Mouse (Mus musculus) cerebellum, adult 2 months (tissue): ENCODE measurements at regions not wholly inside any gene's neighbourhood (a gene's known extent, or its start where the extent isn't known, plus 50 kb on each side); places are given as distances from the start of the nearest gene placed in this dataset.

Source experiments
- DNase-seq, 2 experiments: peaks; one replicate each; pipeline ENCODE4 v3.0.0; 2021
- H3K27ac ChIP-seq: fragments of 200-500 bp; 2 replicates; pipeline ENCODE4 v1.5.1; 2012; ENCODE audit warnings: low read length, control low read depth, inconsistent platforms; ENCODE audit not compliant: insufficient read depth
- H3K27me3 ChIP-seq: fragments of 200-500 bp; 2 replicates; pipeline ENCODE4 v1.6.1; 2012; ENCODE audit warnings: inconsistent platforms, mild to moderate bottlenecking, low read length, moderate library complexity; ENCODE audit not compliant: control insufficient read depth, insufficient read depth
- H3K4me1 ChIP-seq: fragments of 200-500 bp; 2 replicates; pipeline ENCODE4 v1.6.1; 2011; ENCODE audit warnings: low read length; ENCODE audit not compliant: control insufficient read depth, insufficient read depth
- H3K4me3 ChIP-seq: fragments of 200-500 bp; replicated peaks from 2 replicates; pipeline ENCODE3; 2011; ENCODE audit warnings: mild to moderate bottlenecking, low read depth, low read length, control low read depth; ENCODE audit not compliant: insufficient read depth
- CTCF ChIP-seq: fragments of 200-500 bp; IDR thresholded peaks from 2 replicates; pipeline ENCODE4 v1.5.1; 2011; ENCODE audit warnings: low read depth, mild to moderate bottlenecking, control low read depth, low read length, moderate library complexity, borderline replicate concordance; ENCODE audit not compliant: insufficient read depth
- POLR2A ChIP-seq: fragments of 200-500 bp; IDR thresholded peaks from 2 replicates; pipeline ENCODE4 v1.6.1; 2011; ENCODE audit warnings: low read length, control low read depth, borderline replicate concordance; ENCODE audit not compliant: insufficient read depth
- WGBS: fragments of 180-500 bp; shearing (Covaris S2); methylation state at CpG from one replicate; pipeline ENCODE4 v1.1.7; 2018; 5-methylcytosine and 5-hydroxymethylcytosine counted together

- WGBS = 89% methylated on average over 3 of the region's 3 CpGs
- H3K4me3 ChIP-seq = no peak overlapping the region
- no peaks in the 10 kb centered on the region for H3K4me1 ChIP-seq
- H3K27ac ChIP-seq = no peak overlapping the region
- no peaks in the 10 kb centered on the region for H3K27me3 ChIP-seq
- DNase-seq = no peak
- TF ChIP-seq POLR2A = no peak
- no peak for TF ChIP-seq CTCF
Measured at GRCm38 (mm10) chr1:83859732-83860424, 451.9 kb upstream of the Sphkap start.

GRCm38 (mm10) chr1:83853996-83854395 is 446.0 kb upstream of the Sphkap start:
- 92% methylated on average over 5 of the region's 5 CpGs for WGBS
- TF ChIP-seq POLR2A (no peak), CTCF (no peak)
- DNase-seq = no peak

DNA sequence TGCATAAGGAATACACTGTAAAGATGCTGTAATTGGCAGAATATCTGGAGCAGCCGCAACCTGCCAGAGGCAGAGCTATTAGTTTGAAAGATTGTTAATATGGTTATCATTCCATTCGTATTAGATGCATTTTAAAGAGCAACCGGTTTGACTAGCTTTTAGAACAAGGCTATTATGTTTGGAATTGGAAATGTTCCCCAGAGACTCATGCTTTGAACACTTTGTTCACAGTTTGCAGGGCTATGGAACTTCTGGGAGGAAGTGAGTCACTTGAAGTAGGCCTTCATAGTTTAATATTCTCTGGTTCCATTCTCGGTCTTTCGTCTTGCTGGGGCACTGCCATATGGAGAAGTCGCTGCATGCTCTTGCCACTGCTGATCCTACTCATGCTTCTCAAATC is 443.1 kb upstream of the Sphkap start:
- Histone ChIP-seq H3K27me3 (no peaks in the 10 kb centered on the region), H3K4me1 (no peaks in the 10 kb centered on the region), H3K4me3 (no peak overlapping the region), H3K27ac (no peak overlapping the region)
- no peak for TF ChIP-seq CTCF
- no peak for TF ChIP-seq POLR2A
- DNase-seq = no peak
- 82% methylated on average over 6 of the region's 6 CpGs for WGBS

More at GRCm38 (mm10) chr1:83853996-83854395, 446.0 kb upstream of the Sphkap start:
- no peak overlapping the region for H3K4me3 ChIP-seq
- no peak overlapping the region for H3K27ac ChIP-seq
- no peaks in the 10 kb centered on the region for H3K27me3 ChIP-seq
- no peaks in the 10 kb centered on the region for H3K4me1 ChIP-seq

DNA sequence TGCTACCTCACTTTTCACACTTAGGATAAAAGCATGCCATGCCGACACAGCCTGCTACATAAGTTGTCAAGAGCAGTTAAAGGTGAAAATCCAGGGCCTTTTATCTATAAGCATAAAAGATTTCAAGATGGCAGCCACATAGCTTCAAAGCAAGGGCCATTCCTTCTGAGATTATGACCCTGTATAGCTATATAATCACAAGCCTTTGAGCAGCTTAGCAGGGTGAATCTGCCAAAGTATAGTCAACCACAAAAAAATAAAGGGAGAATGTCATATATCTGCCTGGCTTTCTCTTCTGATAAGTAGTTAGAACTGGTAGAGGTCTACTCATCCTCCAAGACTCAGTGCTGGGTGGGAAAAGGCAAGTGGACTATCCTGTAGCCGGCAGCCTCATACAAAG is 440.4 kb upstream of the Sphkap start:
- no peaks in the 10 kb centered on the region for H3K4me1 ChIP-seq
- no peak overlapping the region for H3K27ac ChIP-seq
- H3K27me3 ChIP-seq = no peaks in the 10 kb centered on the region
- 90% methylated on average over 2 of the region's 2 CpGs for WGBS
- no peak overlapping the region for H3K4me3 ChIP-seq
- no peak for DNase-seq
- TF ChIP-seq CTCF = no peak
- no peak for TF ChIP-seq POLR2A

- DNase-seq = no peak
- TF ChIP-seq POLR2A (no peak), CTCF (no peak)
- Histone ChIP-seq H3K4me1 (no peaks in the 10 kb centered on the region), H3K27ac (no peak overlapping the region), H3K27me3 (no peaks in the 10 kb centered on the region), H3K4me3 (no peak overlapping the region)
- 81% methylated on average over 5 of the region's 5 CpGs for WGBS
Measured at GRCm38 (mm10) chr1:83847992-83848391, 440.0 kb upstream of the Sphkap start.

GRCm38 (mm10) chr1:83844827-83845379 is 436.9 kb upstream of the Sphkap start:
- Histone ChIP-seq H3K27me3 (no peaks in the 10 kb centered on the region), H3K4me3 (no peak overlapping the region), H3K27ac (no peak overlapping the region), H3K4me1 (no peaks in the 10 kb centered on the region)
- WGBS = 31% methylated on average over 4 of the region's 4 CpGs
- peak in 1 of 2 experiments; percentile 31 for DNase-seq
- TF ChIP-seq POLR2A = no peak

- TF ChIP-seq POLR2A (no peak), CTCF (no peak)
- 92% methylated on average over 6 of the region's 6 CpGs for WGBS
- DNase-seq = no peak
- no peaks in the 10 kb centered on the region for H3K4me1 ChIP-seq
- no peak overlapping the region for H3K4me3 ChIP-seq
- H3K27ac ChIP-seq = no peak overlapping the region
- H3K27me3 ChIP-seq = no peaks in the 10 kb centered on the region
Measured at GRCm38 (mm10) chr1:83835965-83836364, 428.0 kb upstream of the Sphkap start.

- 96% methylated on average over 3 of the region's 3 CpGs for WGBS
- no peak for TF ChIP-seq POLR2A
- TF ChIP-seq CTCF = no peak
- Histone ChIP-seq H3K27me3 (no peaks in the 10 kb centered on the region), H3K4me1 (no peaks in the 10 kb centered on the region), H3K4me3 (no peak overlapping the region), H3K27ac (no peak overlapping the region)
- no peak for DNase-seq
Measured at GRCm38 (mm10) chr1:83832946-83833345, 424.9 kb upstream of the Sphkap start.
